ENCODE assay signal across 16 mouse cellular contexts in genomic region chr2:166096834-166097233, GRCm38 (mm10). TPM values are rescaled to one million over a fixed set of nuclear protein-coding genes. Genes with fewer than 3 reads are reported as not detected.
DNase-seq lines count a peak whose midpoint lies in the region; ATAC-seq and TF ChIP-seq lines count a peak whose summit lies in the region.
"Had no signal": no experiment of that assay in that cellular context is flagged by ENCODE, and none has a peak within 500 bp of the region (broad histone marks: within the 10 kb centered on the region; RNA-seq: fewer than 3 reads in every experiment).

No protein-coding gene starts in this region.

- H3K36me3 ChIP-seq in midbrain, postnatal 0 days (ENCODE audit: insufficient read depth, low read length): peaks cover 21% of the 10 kb centered on the region
- 0 out of 2 replicates have a peak, but pooled peaks cover 4% of the 10 kb centered on the region for H3K36me3 ChIP-seq in midbrain, embryonic 15.5 days (replicated peaks)
- H3K36me3 ChIP-seq: liver, embryonic 15.5 days had no signal

- no peak overlapping the region for H3K27ac ChIP-seq in gastrocnemius, adult 2 months
- no peak overlapping the region for H3K27ac ChIP-seq in layer of hippocampus, adult 2 months
- no peak overlapping the region for H3K27ac ChIP-seq in midbrain, postnatal 0 days (ENCODE audit: low read depth, low read length)
- H3K27ac ChIP-seq in midbrain, embryonic 15.5 days: no peak overlapping the region
- H3K27ac ChIP-seq in embryonic fibroblast, embryonic 13.5 days (ENCODE audit: insufficient read depth, low read length): no peak overlapping the region
- H3K27ac ChIP-seq: embryonic facial prominence, embryonic 10.5 days; forebrain, embryonic 13.5 days; limb, embryonic 10.5 days; liver, embryonic 15.5 days had no signal

- no peak overlapping the region for H3K4me2 ChIP-seq in midbrain, postnatal 0 days (ENCODE audit: low read depth, low read length, poor library complexity, severe bottlenecking)
- no peak overlapping the region for H3K4me2 ChIP-seq in midbrain, embryonic 15.5 days
- H3K4me2 ChIP-seq: forebrain, embryonic 13.5 days; liver, embryonic 15.5 days had no signal

- no peak overlapping the region for H3K9ac ChIP-seq in midbrain, postnatal 0 days (replicated peaks; ENCODE audit: low read length, poor library complexity, severe bottlenecking)
- no peak overlapping the region for H3K9ac ChIP-seq in midbrain, embryonic 15.5 days
- H3K9ac ChIP-seq: forebrain, embryonic 13.5 days; liver, embryonic 15.5 days had no signal

- intact Hi-C loops in gastrocnemius, adult 2 months (cut with DNase I): loop anchor here (10.0 kb wide), 1 partner anchor 688 kb away; no protein-coding TSS in a partner anchor
- intact Hi-C loops in gastrocnemius, postnatal 14 days (cut with DNase I; ENCODE audit: low total_unique reads): no loop called here

- no peak overlapping the region for H3K4me3 ChIP-seq in gastrocnemius, adult 2 months
- no peak overlapping the region for H3K4me3 ChIP-seq in layer of hippocampus, adult 2 months
- no peak overlapping the region for H3K4me3 ChIP-seq in midbrain, postnatal 0 days (ENCODE audit: low read depth, low read length)
- no peak overlapping the region for H3K4me3 ChIP-seq in midbrain, embryonic 15.5 days
- no peak overlapping the region for H3K4me3 ChIP-seq in embryonic fibroblast, embryonic 13.5 days (ENCODE audit: insufficient read depth, low read length)
- H3K4me3 ChIP-seq: embryonic facial prominence, embryonic 10.5 days; forebrain, embryonic 13.5 days; limb, embryonic 10.5 days; liver, embryonic 15.5 days had no signal

- no peak for ATAC-seq in midbrain, postnatal 0 days (ENCODE audit: low FRiP score)
- ATAC-seq in midbrain, embryonic 15.5 days (replicated peaks): no peak
- ATAC-seq: forebrain, embryonic 13.5 days; hindbrain, embryonic 16.5 days had no signal

- peak; percentile 22; the same call in 1 of the 2 replicates for TF ChIP-seq CTCF in gastrocnemius, adult 2 months (IDR thresholded peaks at IDR 0.05)
- TF ChIP-seq CTCF in layer of hippocampus, adult 2 months (conservative IDR thresholded peaks at IDR 0.05): peak; percentile 35
- peak; percentile 37 for TF ChIP-seq CTCF in midbrain, postnatal 0 days (IDR thresholded peaks at IDR 0.05)
- 0 out of 2 replicates have a peak, but pooled peaks have one; percentile 2 for TF ChIP-seq CTCF in embryonic fibroblast, embryonic 13.5 days (IDR thresholded peaks at IDR 0.05; ENCODE audit: borderline replicate concordance, insufficient read depth, low read length)

- H3K4me1 ChIP-seq in midbrain, postnatal 0 days (ENCODE audit: insufficient read depth, low read length): no peaks in the 10 kb centered on the region
- H3K4me1 ChIP-seq in midbrain, embryonic 15.5 days: peaks cover 22% of the 10 kb centered on the region
- H3K4me1 ChIP-seq in embryonic fibroblast, embryonic 13.5 days (ENCODE audit: control insufficient read depth, insufficient read depth, low read length): no peaks in the 10 kb centered on the region

- WGBS in midbrain, postnatal 0 days: 100% methylated on average over 1 of the region's 1 CpGs
- 100% methylated on average over 1 of the region's 1 CpGs for WGBS in midbrain, embryonic 15.5 days

- no peaks in the 10 kb centered on the region for H3K27me3 ChIP-seq in midbrain, postnatal 0 days (ENCODE audit: insufficient read depth, low read length)
- no peaks in the 10 kb centered on the region; the same call in 1 of the 2 replicates for H3K27me3 ChIP-seq in midbrain, embryonic 15.5 days (replicated peaks)
- H3K27me3 ChIP-seq: forebrain, embryonic 13.5 days; liver, embryonic 15.5 days had no signal

- TF ChIP-seq POLR2A in embryonic fibroblast, embryonic 13.5 days (IDR thresholded peaks at IDR 0.05; ENCODE audit: low read depth, low read length): no peak

- H3K9me3 ChIP-seq in midbrain, postnatal 0 days (ENCODE audit: low read length): no peaks in the 10 kb centered on the region
- H3K9me3 ChIP-seq in midbrain, embryonic 15.5 days: no peaks in the 10 kb centered on the region
- H3K9me3 ChIP-seq: embryonic facial prominence, embryonic 10.5 days; forebrain, embryonic 13.5 days; limb, embryonic 10.5 days; liver, embryonic 15.5 days had no signal

- no peak for DNase-seq in gastrocnemius, adult 2 months
- no peak for DNase-seq in gastrocnemius, postnatal 10 days
- no peak for DNase-seq in layer of hippocampus, adult 2 months (ENCODE audit: low spot score in 2 of 2)
- no peak for DNase-seq in layer of hippocampus, postnatal 25 days (ENCODE audit: extremely low spot score in 1 of 2, low spot score in 1 of 2)
- no peak for DNase-seq in midbrain, postnatal 0 days (ENCODE audit: low spot score)
- no peak for DNase-seq in gastrocnemius, postnatal 14 days
- DNase-seq: gastrocnemius, postnatal 36 days; right cerebral cortex, postnatal 4 days; thymus, adult 18-20 months had no signal

RNA-seq across cellular contexts. Expression of gene Sulf2, which starts 58.6 kb away (rescaled TPM):
- total RNA-seq in gastrocnemius, adult 2 months (2021): 10 to 100 TPM in 1 of 2 experiments, 1 to 10 TPM in 1; 5.9 to 12.2 TPM
- 10 to 100 TPM; 25.7 to 30.3 TPM for total RNA-seq in gastrocnemius, postnatal 10 days (2021)
- total RNA-seq in layer of hippocampus, adult 2 months (2021): 100 to 1,000 TPM in 1 of 2 experiments, 10 to 100 TPM in 1; 93.2 to 114 TPM
- total RNA-seq in layer of hippocampus, postnatal 25 days (2021): 100 to 1,000 TPM; 127 to 137 TPM
- total RNA-seq in midbrain, postnatal 0 days (2014; rRNA removed): 127 and 131 TPM in 2 replicates
- 95.8 and 99.6 TPM in 2 replicates for polyA plus RNA-seq in midbrain, postnatal 0 days (2015; fragmentation: Nextera tagmentation; extraction: Ambion mirVana)
- polyA plus RNA-seq in midbrain, embryonic 15.5 days (2015; fragmentation: Nextera tagmentation; extraction: Ambion mirVana): 106 and 108 TPM in 2 replicates
- 163 and 234 TPM in 2 replicates for polyA plus RNA-seq in embryonic fibroblast, embryonic 13.5 days (2011; ENCODE audit: insufficient read length, low read depth, missing spikeins)
- 10 to 100 TPM; 15.3 to 19.6 TPM for total RNA-seq in gastrocnemius, postnatal 14 days (2021)
